Mouse (Mus musculus): ENCODE measurements around the gene Ccdc183. TPM values are rescaled to one million over a fixed set of nuclear protein-coding genes. Genes with fewer than 3 reads are reported as not detected.

The Ccdc183 gene
- polyA plus RNA-seq, 1 experiment from 2014 or later, result 0.19 TPM

DNA sequence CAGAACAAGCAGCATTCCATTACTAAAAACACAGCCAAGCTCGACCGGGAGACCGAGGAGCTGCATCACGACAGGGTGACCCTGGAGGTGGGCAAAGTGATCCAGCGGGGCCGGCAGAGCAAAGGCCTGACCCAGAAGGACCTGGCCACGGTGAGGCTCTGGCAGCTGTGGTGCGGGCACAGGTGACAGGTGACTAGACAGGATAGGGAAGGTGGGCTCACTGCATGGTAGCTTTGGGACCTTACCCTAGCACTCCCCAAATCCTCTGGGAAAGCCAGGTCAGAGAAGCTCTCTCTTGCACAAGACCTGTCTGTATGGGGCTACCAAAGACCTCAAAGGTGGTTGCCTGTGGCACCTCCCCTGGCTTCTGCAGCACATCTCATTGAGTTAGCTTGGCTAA, 56.9 kb downstream of the Ccdc183 start:
- TF ChIP-seq EP300 (IDR thresholded peaks at IDR 0.05; ENCODE audit: low read depth) (no peak), CTCF (IDR thresholded peaks at IDR 0.05; ENCODE audit: low read depth) (no peak)
- DNase-seq (no peak), ATAC-seq (no peak)
- no peaks in the 10 kb centered on the region for H3K9me3 ChIP-seq (ENCODE audit: low read length)
- no peak overlapping the region for H3K4me2 ChIP-seq (ENCODE audit: low read depth, low read length)
- whole genome bisulfite sequencing (ENCODE audit: insufficient replicate concordance), result 86% methylated on average over 8 of the region's 8 CpGs
- no peak overlapping the region for H3K27ac ChIP-seq (ENCODE audit: low read depth)
- H3K4me3 ChIP-seq (ENCODE audit: low read depth, low read length), result no peak overlapping the region
- no peaks in the 10 kb centered on the region for H3K27me3 ChIP-seq (ENCODE audit: insufficient read depth, low read length)
- peaks cover 51% of the 10 kb centered on the region for H3K36me3 ChIP-seq (replicated peaks; ENCODE audit: insufficient read depth, low read length)
- peaks cover 19% of the 10 kb centered on the region for H3K4me1 ChIP-seq (ENCODE audit: insufficient read depth)
- H3K9ac ChIP-seq (replicated peaks), result no peak overlapping the region

DNA sequence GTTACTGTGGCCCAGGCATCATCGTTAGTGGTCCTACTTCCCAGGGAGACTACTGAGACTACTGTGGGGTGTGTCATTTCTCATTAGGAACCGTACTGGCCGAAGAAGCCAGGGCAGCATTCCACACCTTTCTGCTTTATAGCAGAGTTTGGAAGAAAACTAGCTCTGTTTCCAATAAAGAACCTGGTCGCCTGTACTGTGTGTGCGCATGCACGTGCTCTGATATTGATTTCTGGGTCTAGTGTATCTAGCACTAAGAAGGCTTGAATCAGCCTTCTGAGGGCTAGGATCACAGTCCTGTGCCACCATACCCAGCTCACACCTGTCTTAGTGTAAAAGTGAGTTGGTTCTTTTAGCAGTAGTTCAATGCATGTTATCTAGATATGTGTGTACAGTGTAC, 58.7 kb downstream of the Ccdc183 start:
- peak overlapping the region; percentile 96 for H3K4me3 ChIP-seq (ENCODE audit: low read depth, low read length)
- H3K27ac ChIP-seq (ENCODE audit: low read depth), result peak overlapping the region; percentile 98; the same call in 1 of the 2 replicates
- no peaks in the 10 kb centered on the region for H3K27me3 ChIP-seq (ENCODE audit: insufficient read depth, low read length)
- WGBS (ENCODE audit: insufficient replicate concordance), result 63% methylated on average over 6 of the region's 6 CpGs
- H3K9me3 ChIP-seq (ENCODE audit: low read length), result no peaks in the 10 kb centered on the region
- H3K4me1 ChIP-seq (ENCODE audit: insufficient read depth), result peaks cover 19% of the 10 kb centered on the region
- DNase-seq (peak; percentile 45), ATAC-seq (no peak)
- H3K4me2 ChIP-seq (ENCODE audit: low read depth, low read length), result peak overlapping the region; percentile 99
- H3K9ac ChIP-seq (replicated peaks), result peak overlapping the region; percentile 98
- peaks cover 42% of the 10 kb centered on the region for H3K36me3 ChIP-seq (replicated peaks; ENCODE audit: insufficient read depth, low read length)
- TF ChIP-seq CTCF (IDR thresholded peaks at IDR 0.05; ENCODE audit: low read depth) (no peak), EP300 (IDR thresholded peaks at IDR 0.05; ENCODE audit: low read depth) (no peak)

Other genes starting within 250 kb of the Ccdc183 start
- gene Sapcd2, start 245.4 kb downstream of the Ccdc183 start, polyA plus RNA-seq (2015; fragmentation: Nextera tagmentation; extraction: Ambion mirVana), result 5.5 and 7.4 TPM in 2 replicates
- 2.9 and 3.6 TPM in 2 replicates for gene Entpd2, start 221.8 kb downstream of the Ccdc183 start, polyA plus RNA-seq (2015; fragmentation: Nextera tagmentation; extraction: Ambion mirVana)
- gene Npdc1, start 218.3 kb downstream of the Ccdc183 start, polyA plus RNA-seq (2015; fragmentation: Nextera tagmentation; extraction: Ambion mirVana), result 5.2 and 5.4 TPM in 2 replicates
- 0.78 and 0.97 TPM in 2 replicates for gene Fut7, start 194.4 kb downstream of the Ccdc183 start, polyA plus RNA-seq (2015; fragmentation: Nextera tagmentation; extraction: Ambion mirVana)
- gene Abca2, start 189.0 kb downstream of the Ccdc183 start, polyA plus RNA-seq (2015; fragmentation: Nextera tagmentation; extraction: Ambion mirVana), result 0.71 and 0.87 TPM in 2 replicates
- 0.77 and 1.4 TPM in 2 replicates for gene Clic3, start 160.8 kb downstream of the Ccdc183 start, polyA plus RNA-seq (2015; fragmentation: Nextera tagmentation; extraction: Ambion mirVana)
- 14.7 and 17.1 TPM in 2 replicates for gene Paxx, start 156.6 kb downstream of the Ccdc183 start, polyA plus RNA-seq (2015; fragmentation: Nextera tagmentation; extraction: Ambion mirVana)
- gene Ptgds, start 147.6 kb downstream of the Ccdc183 start, polyA plus RNA-seq (2015; fragmentation: Nextera tagmentation; extraction: Ambion mirVana), result 0.83 and 1.0 TPM in 2 replicates
- gene Lcn12, start 123.8 kb downstream of the Ccdc183 start, polyA plus RNA-seq (2015; fragmentation: Nextera tagmentation; extraction: Ambion mirVana), result not detected in 2 replicates
- 26.7 and 26.9 TPM in 2 replicates for gene Fbxw5, start 116.9 kb downstream of the Ccdc183 start, polyA plus RNA-seq (2015; fragmentation: Nextera tagmentation; extraction: Ambion mirVana)
- 106 and 107 TPM in 2 replicates for gene C8g, start 116.0 kb downstream of the Ccdc183 start, polyA plus RNA-seq (2015; fragmentation: Nextera tagmentation; extraction: Ambion mirVana)
- gene Traf2, start 70.7 kb downstream of the Ccdc183 start, polyA plus RNA-seq (2015; fragmentation: Nextera tagmentation; extraction: Ambion mirVana), result 10.6 and 10.7 TPM in 2 replicates
- gene Edf1, start 59.8 kb downstream of the Ccdc183 start, polyA plus RNA-seq (2015; fragmentation: Nextera tagmentation; extraction: Ambion mirVana), result 263 and 268 TPM in 2 replicates
- gene Mamdc4, start 42.8 kb downstream of the Ccdc183 start, polyA plus RNA-seq (2015; fragmentation: Nextera tagmentation; extraction: Ambion mirVana), result 0.07 and 0.09 TPM in 2 replicates
- 44.7 and 46.1 TPM in 2 replicates for gene Phpt1, start 42.5 kb downstream of the Ccdc183 start, polyA plus RNA-seq (2015; fragmentation: Nextera tagmentation; extraction: Ambion mirVana)
- gene Ajm1, start 35.9 kb downstream of the Ccdc183 start, polyA plus RNA-seq (2015; fragmentation: Nextera tagmentation; extraction: Ambion mirVana), result 0.02 TPM in 1 of 2 replicates, not detected in the other
- gene Rabl6, start 9.2 kb downstream of the Ccdc183 start, polyA plus RNA-seq (2015; fragmentation: Nextera tagmentation; extraction: Ambion mirVana), result 11.0 and 13.5 TPM in 2 replicates
- gene Tmem141, start 4.3 kb upstream of the Ccdc183 start, polyA plus RNA-seq (2015; fragmentation: Nextera tagmentation; extraction: Ambion mirVana), result 43.3 and 55.1 TPM in 2 replicates
- 95.4 and 100 TPM in 2 replicates for gene Fcna, start 10.4 kb upstream of the Ccdc183 start, polyA plus RNA-seq (2015; fragmentation: Nextera tagmentation; extraction: Ambion mirVana)
- 0.18 TPM in 1 of 2 replicates, not detected in the other for gene Lcn8, start 35.4 kb upstream of the Ccdc183 start, polyA plus RNA-seq (2015; fragmentation: Nextera tagmentation; extraction: Ambion mirVana)
- not detected in 2 replicates for gene Lcn5, start 40.3 kb upstream of the Ccdc183 start, polyA plus RNA-seq (2015; fragmentation: Nextera tagmentation; extraction: Ambion mirVana)
- not detected in 2 replicates for gene Lcn6, start 59.1 kb upstream of the Ccdc183 start, polyA plus RNA-seq (2015; fragmentation: Nextera tagmentation; extraction: Ambion mirVana)
- gene Lcn10, start 65.0 kb upstream of the Ccdc183 start, polyA plus RNA-seq (2015; fragmentation: Nextera tagmentation; extraction: Ambion mirVana), result not detected in 2 replicates
- gene Obp2a, start 82.4 kb upstream of the Ccdc183 start, polyA plus RNA-seq (2015; fragmentation: Nextera tagmentation; extraction: Ambion mirVana), result not detected in 2 replicates
- gene Bmyc, start 89.1 kb upstream of the Ccdc183 start, polyA plus RNA-seq (2015; fragmentation: Nextera tagmentation; extraction: Ambion mirVana), result 9.4 and 10.1 TPM in 2 replicates
- not detected in 2 replicates for gene Obp2b, start 119.3 kb upstream of the Ccdc183 start, polyA plus RNA-seq (2015; fragmentation: Nextera tagmentation; extraction: Ambion mirVana)
- gene Lcn3, start 147.9 kb upstream of the Ccdc183 start, polyA plus RNA-seq (2015; fragmentation: Nextera tagmentation; extraction: Ambion mirVana), result not detected in 2 replicates
- not detected in 2 replicates for gene Lcn11, start 159.3 kb upstream of the Ccdc183 start, polyA plus RNA-seq (2015; fragmentation: Nextera tagmentation; extraction: Ambion mirVana)
- not detected in 2 replicates for gene Gm13539, start 164.6 kb upstream of the Ccdc183 start, polyA plus RNA-seq (2015; fragmentation: Nextera tagmentation; extraction: Ambion mirVana)
- gene Glt6d1, start 198.2 kb upstream of the Ccdc183 start, polyA plus RNA-seq (2015; fragmentation: Nextera tagmentation; extraction: Ambion mirVana), result not detected in 2 replicates
- not detected in 2 replicates for gene Lcn9, start 205.5 kb upstream of the Ccdc183 start, polyA plus RNA-seq (2015; fragmentation: Nextera tagmentation; extraction: Ambion mirVana)
- gene Sohlh1, start 229.6 kb upstream of the Ccdc183 start, polyA plus RNA-seq (2015; fragmentation: Nextera tagmentation; extraction: Ambion mirVana), result not detected in 2 replicates
- gene Kcnt1, start 246.1 kb upstream of the Ccdc183 start, polyA plus RNA-seq (2015; fragmentation: Nextera tagmentation; extraction: Ambion mirVana), result 0.11 TPM in 1 of 2 replicates, not detected in the other